Mouse (Mus musculus): Measurements from ENCODE around the gene N4bp2. TPM values are rescaled to one million over a fixed set of nuclear protein-coding genes. Genes with fewer than 3 reads are reported as not detected.
"Not testable (repeated sequence)": the region's sequence is repeated elsewhere in the genome, so short reads cannot be mapped to it uniquely, and the experiment has no call there.

The N4bp2 gene
- polyA plus RNA-seq, 1 experiment = 9.7 TPM

DNA sequence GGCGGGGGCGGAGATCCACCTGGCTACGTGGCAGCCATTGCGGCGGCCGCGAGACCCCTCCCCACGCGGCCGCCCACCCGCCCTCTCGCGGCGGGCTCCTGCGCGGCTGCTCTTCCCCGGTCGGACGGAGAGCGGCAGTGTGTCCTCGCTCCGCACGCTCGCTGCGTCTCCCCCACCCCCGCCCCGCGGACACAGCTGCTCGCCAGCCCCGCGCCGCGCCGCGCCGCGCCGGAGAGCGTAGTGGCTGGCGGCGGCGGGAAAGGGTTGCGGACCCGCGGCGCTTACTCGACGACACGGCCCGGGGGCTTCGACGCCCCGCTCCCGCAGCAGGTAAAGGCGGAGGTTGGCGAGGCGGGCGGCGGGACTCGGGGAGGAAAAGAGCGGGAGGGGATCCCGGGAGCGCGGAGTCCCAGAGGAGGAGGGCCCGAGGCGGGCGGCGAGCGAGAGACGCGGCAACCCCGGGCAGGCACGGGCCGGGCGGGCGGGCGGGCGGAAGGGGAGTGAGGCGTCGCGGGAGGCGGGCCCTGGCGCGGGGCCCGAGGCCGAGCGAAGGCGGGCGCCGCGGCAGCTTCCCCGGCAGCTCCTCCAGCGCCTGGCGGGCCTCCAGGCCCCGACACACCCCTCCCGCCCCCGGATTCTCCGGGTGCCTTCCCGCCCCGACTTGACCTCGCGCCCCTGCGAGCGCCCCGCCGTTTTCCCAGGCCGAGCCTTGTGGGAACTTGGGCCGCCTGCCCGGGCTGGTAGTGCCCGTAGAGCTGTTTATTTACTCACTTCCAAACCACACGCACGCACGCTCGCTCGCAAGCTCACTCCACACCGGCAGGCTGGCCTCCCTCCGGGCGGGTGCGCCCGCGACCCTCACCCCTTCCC, 830 bp downstream of the N4bp2 start:
- peak; percentile 54 for TF ChIP-seq POLR2A (IDR thresholded peaks at IDR 0.05; ENCODE audit: control insufficient read depth, low read depth, low read length)
- TF ChIP-seq CTCF (IDR thresholded peaks at IDR 0.05; ENCODE audit: control insufficient read depth, insufficient read depth, insufficient replicate concordance, low read depth, low read length) = no peak
- Histone ChIP-seq H3K27ac (ENCODE audit: control insufficient read depth, insufficient read depth, low read depth, low read length) (peak overlapping the region; percentile 94), H3K27me3 (ENCODE audit: control insufficient read depth, insufficient read depth, low read length) (no peaks in the 10 kb centered on the region), H3K4me3 (ENCODE audit: control insufficient read depth, low read depth, low read length) (peak overlapping the region; percentile 97), H3K4me1 (ENCODE audit: control insufficient read depth, insufficient read depth, low read length) (peaks cover 2% of the 10 kb centered on the region; the same call in 1 of the 2 replicates), H3K36me3 (ENCODE audit: control insufficient read depth, insufficient read depth, low read length) (no peaks in the 10 kb centered on the region)

DNA sequence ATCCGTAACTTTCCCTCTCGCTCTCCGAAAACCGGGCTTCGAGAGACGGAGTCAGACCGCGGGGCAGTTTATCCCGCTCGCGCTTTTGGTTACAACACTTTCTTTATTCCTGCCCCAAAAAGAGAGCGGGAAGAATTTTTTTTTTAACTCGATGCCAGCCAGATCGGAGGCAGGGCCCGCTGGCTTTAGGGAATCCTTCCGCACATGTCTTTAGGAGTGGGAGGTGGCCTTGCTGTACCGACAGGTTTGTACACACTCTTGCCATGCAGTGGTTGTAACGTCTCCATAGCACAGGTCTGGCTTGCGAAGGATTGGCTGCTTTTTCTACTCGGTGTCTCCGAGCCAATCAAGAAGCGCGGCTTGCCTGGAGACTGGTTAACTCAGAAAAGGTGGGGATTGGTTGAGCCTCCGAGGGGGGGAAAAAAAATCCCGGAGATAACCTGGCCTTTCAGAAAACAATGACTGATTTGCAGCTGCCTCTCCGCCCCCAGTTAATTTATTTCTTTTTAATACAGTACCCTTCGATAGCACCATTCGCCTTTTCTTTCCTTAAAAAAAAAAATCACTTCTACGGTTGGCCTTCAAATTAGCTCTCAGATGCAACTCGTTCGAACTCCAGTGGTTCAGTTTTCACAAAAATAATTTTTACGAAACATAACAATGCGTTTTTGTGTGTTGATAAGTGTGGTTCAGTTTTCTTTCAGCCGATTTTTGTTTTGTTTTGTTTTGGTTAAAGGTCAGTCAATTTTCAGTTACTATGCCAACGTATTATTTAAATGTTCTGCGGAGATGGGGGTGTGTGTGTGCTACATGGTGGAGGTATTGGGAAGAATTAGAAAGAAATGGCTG, 1.7 kb downstream of the N4bp2 start:
- Histone ChIP-seq H3K4me1 (ENCODE audit: control insufficient read depth, insufficient read depth, low read length) (peaks cover 2% of the 10 kb centered on the region; the same call in 1 of the 2 replicates), H3K36me3 (ENCODE audit: control insufficient read depth, insufficient read depth, low read length) (no peaks in the 10 kb centered on the region), H3K27me3 (ENCODE audit: control insufficient read depth, insufficient read depth, low read length) (no peaks in the 10 kb centered on the region), H3K27ac (ENCODE audit: control insufficient read depth, insufficient read depth, low read depth, low read length) (peak overlapping the region; percentile 94), H3K4me3 (ENCODE audit: control insufficient read depth, low read depth, low read length) (peak overlapping the region; percentile 97)
- TF ChIP-seq CTCF (IDR thresholded peaks at IDR 0.05; ENCODE audit: control insufficient read depth, insufficient read depth, insufficient replicate concordance, low read depth, low read length) (no peak), POLR2A (IDR thresholded peaks at IDR 0.05; ENCODE audit: control insufficient read depth, low read depth, low read length) (peak; percentile 66)

DNA sequence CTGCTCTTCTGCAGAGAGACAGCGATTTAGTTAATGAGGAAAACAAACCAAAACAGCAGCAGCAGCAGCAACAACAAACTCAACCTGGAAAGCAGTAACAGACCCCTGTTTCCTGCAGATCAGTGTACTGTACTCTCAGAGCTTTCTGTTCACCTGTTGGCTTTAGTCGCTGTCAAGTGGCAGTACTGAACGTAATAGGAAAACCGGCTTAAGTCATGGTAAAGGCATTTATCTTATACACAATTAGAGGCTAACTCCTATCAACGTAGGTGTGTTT, 2.3 kb downstream of the N4bp2 start:
- no peaks in the 10 kb centered on the region for H3K27me3 ChIP-seq (ENCODE audit: control insufficient read depth, insufficient read depth, low read length)
- H3K4me1 ChIP-seq (ENCODE audit: control insufficient read depth, insufficient read depth, low read length) = peaks cover 2% of the 10 kb centered on the region; the same call in 1 of the 2 replicates
- H3K4me3 ChIP-seq (ENCODE audit: control insufficient read depth, low read depth, low read length) = peak overlapping the region; percentile 97; the same call in 1 of the 2 replicates
- TF ChIP-seq POLR2A (IDR thresholded peaks at IDR 0.05; ENCODE audit: control insufficient read depth, low read depth, low read length) (no peak), CTCF (IDR thresholded peaks at IDR 0.05; ENCODE audit: control insufficient read depth, insufficient read depth, insufficient replicate concordance, low read depth, low read length) (no peak)
- no peak overlapping the region; the same call in 1 of the 2 replicates for H3K27ac ChIP-seq (ENCODE audit: control insufficient read depth, insufficient read depth, low read depth, low read length)
- no peaks in the 10 kb centered on the region for H3K36me3 ChIP-seq (ENCODE audit: control insufficient read depth, insufficient read depth, low read length)

DNA sequence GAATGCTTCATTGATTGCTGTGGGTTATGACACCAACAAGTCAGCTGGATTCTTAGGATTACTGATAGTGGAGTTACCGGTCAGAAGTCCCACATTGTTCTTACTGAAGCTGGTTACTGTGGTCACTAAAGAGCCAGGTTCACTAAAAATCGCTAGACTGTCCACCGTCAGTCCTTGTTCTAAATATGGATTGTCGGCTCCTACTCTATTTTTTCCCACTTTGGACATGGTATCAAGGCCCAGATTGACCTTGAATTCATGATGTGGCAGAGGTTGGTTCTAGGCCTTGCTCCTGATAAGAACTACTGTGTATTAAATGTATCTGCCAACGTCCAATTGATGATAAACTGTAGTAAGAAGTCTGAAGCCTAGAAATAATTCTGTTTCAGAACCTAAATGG, 4.7 kb downstream of the N4bp2 start:
- H3K27ac ChIP-seq (ENCODE audit: control insufficient read depth, insufficient read depth, low read depth, low read length) = no peak overlapping the region
- no peaks in the 10 kb centered on the region for H3K36me3 ChIP-seq (ENCODE audit: control insufficient read depth, insufficient read depth, low read length)
- H3K4me1 ChIP-seq (ENCODE audit: control insufficient read depth, insufficient read depth, low read length) = peaks cover 2% of the 10 kb centered on the region; the same call in 1 of the 2 replicates
- no peak for TF ChIP-seq POLR2A (IDR thresholded peaks at IDR 0.05; ENCODE audit: control insufficient read depth, low read depth, low read length)
- H3K4me3 ChIP-seq (ENCODE audit: control insufficient read depth, low read depth, low read length) = no peak overlapping the region
- H3K27me3 ChIP-seq (ENCODE audit: control insufficient read depth, insufficient read depth, low read length) = no peaks in the 10 kb centered on the region

DNA sequence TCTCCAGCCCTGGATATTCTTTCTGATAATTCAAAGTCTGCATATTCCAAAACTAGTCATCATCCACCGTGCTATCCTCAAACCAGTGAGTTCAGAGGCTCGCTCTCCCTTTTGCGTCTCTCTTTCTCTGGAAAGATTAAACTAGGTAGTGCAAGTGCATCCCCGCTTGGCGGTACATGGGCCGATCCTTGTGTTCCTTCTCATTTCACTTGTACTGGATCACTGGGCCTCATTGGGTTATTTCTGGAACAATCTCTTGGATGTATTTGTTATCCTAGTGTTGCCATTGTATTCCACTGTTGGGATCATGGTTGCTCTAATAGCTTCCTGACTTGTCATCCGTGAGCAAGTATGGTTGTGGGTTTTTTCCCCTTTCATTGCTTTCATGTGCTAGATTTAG, 6.7 kb downstream of the N4bp2 start:
- Histone ChIP-seq H3K36me3 (ENCODE audit: control insufficient read depth, insufficient read depth, low read length) (no peaks in the 10 kb centered on the region), H3K4me3 (ENCODE audit: control insufficient read depth, low read depth, low read length) (no peak overlapping the region), H3K27ac (ENCODE audit: control insufficient read depth, insufficient read depth, low read depth, low read length) (no peak overlapping the region), H3K27me3 (ENCODE audit: control insufficient read depth, insufficient read depth, low read length) (no peaks in the 10 kb centered on the region), H3K4me1 (ENCODE audit: control insufficient read depth, insufficient read depth, low read length) (peaks cover 2% of the 10 kb centered on the region; the same call in 1 of the 2 replicates)
- TF ChIP-seq POLR2A (IDR thresholded peaks at IDR 0.05; ENCODE audit: control insufficient read depth, low read depth, low read length) = no peak
- TF ChIP-seq CTCF (IDR thresholded peaks at IDR 0.05; ENCODE audit: control insufficient read depth, insufficient read depth, insufficient replicate concordance, low read depth, low read length) = no peak

DNA sequence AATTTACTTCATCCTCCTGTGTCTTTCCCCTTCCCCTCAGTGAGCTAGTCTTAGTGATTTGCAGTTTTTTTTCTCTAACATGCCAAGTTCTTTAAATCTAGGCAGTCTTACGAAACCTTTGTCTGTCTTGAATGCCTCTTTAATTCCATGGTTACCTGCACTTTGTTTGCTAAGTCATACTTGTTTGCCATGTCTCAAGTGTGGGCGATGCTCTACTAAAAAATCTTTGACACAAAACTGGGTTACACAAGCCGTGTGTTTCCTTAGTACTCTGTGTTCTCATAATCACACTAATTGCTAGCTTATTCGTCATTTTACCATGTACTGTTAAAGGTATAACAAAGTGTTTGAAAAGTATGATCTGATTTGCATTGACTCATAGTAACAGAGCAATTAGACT, 7.2 kb downstream of the N4bp2 start:
- H3K4me1 ChIP-seq (ENCODE audit: control insufficient read depth, insufficient read depth, low read length) = peaks cover 2% of the 10 kb centered on the region; the same call in 1 of the 2 replicates
- H3K36me3 ChIP-seq (ENCODE audit: control insufficient read depth, insufficient read depth, low read length) = no peaks in the 10 kb centered on the region
- no peaks in the 10 kb centered on the region for H3K27me3 ChIP-seq (ENCODE audit: control insufficient read depth, insufficient read depth, low read length)
- TF ChIP-seq POLR2A (IDR thresholded peaks at IDR 0.05; ENCODE audit: control insufficient read depth, low read depth, low read length) (no peak), CTCF (IDR thresholded peaks at IDR 0.05; ENCODE audit: control insufficient read depth, insufficient read depth, insufficient replicate concordance, low read depth, low read length) (no peak)
- H3K4me3 ChIP-seq (ENCODE audit: control insufficient read depth, low read depth, low read length) = no peak overlapping the region
- no peak overlapping the region for H3K27ac ChIP-seq (ENCODE audit: control insufficient read depth, insufficient read depth, low read depth, low read length)

DNA sequence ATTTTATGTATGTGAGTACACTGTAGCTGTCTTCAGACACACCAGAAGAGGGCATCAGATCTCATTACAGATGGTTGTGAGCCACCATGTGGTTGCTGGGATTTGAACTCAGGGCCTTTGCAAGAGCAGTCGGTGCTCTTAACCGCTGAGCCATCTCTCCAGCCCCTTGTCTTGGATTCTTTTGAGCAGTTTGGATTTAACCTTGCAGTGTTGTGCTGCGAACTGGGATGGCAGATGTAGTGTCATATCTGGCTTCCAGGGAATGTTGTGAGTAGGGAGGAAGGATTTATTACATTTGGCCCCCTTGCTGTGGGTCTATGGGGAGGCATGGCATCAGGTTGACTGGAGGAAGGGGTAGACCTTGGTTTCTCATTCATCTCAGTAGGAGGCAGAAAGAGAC, 10.6 kb downstream of the N4bp2 start:
- not testable (repeated sequence) for H3K27ac ChIP-seq (ENCODE audit: control insufficient read depth, insufficient read depth, low read depth, low read length); H3K36me3 ChIP-seq (ENCODE audit: control insufficient read depth, insufficient read depth, low read length)

More for the DNA sequence above, 10.6 kb downstream of the N4bp2 start:
- not testable (repeated sequence) for H3K27me3 ChIP-seq (ENCODE audit: control insufficient read depth, insufficient read depth, low read length); H3K4me1 ChIP-seq (ENCODE audit: control insufficient read depth, insufficient read depth, low read length); H3K4me3 ChIP-seq (ENCODE audit: control insufficient read depth, low read depth, low read length)

Data from testis, adult 2 months (tissue).